Mouse (Mus musculus) heart, embryonic 10.5 days (tissue): Measurements from ENCODE around the gene Efcab12. TPM values are rescaled to one million over a fixed set of nuclear protein-coding genes. Genes with fewer than 3 reads are reported as not detected.
"Not testable (repeated sequence)": the region's sequence is repeated elsewhere in the genome, so short reads cannot be mapped to it uniquely, and the experiment has no call there.

ENCODE experiments used
- DNase-seq: peaks from one replicate; pipeline ENCODE4 v3.0.0-alpha.2; 2017; ENCODE audit warnings: low spot score
- H3K27ac ChIP-seq: fragments of 300-500 bp; sonication (generic); 2 replicates; pipeline ENCODE4 v1.5.1; 2016; ENCODE audit warnings: mild to moderate bottlenecking
- H3K27me3 ChIP-seq: fragments of 300-500 bp; sonication (generic); 2 replicates; pipeline ENCODE4 v1.6.1; 2016; ENCODE audit warnings: mild to moderate bottlenecking; ENCODE audit not compliant: poor library complexity, insufficient read depth, severe bottlenecking
- H3K36me3 ChIP-seq: fragments of 300-500 bp; sonication (generic); 2 replicates; pipeline ENCODE4 v1.6.1; 2016; ENCODE audit warnings: mild to moderate bottlenecking, moderate library complexity
- H3K4me1 ChIP-seq: fragments of 300-500 bp; sonication (generic); 2 replicates; pipeline ENCODE4 v1.6.1; 2016; ENCODE audit warnings: mild to moderate bottlenecking
- H3K4me3 ChIP-seq: fragments of 300-500 bp; sonication (generic); 2 replicates; pipeline ENCODE4 v1.5.1; 2016; ENCODE audit warnings: mild to moderate bottlenecking, moderate library complexity
- H3K9me3 ChIP-seq: fragments of 300-500 bp; sonication (generic); 2 replicates; pipeline ENCODE4 v1.6.1; 2016; ENCODE audit warnings: mild to moderate bottlenecking, moderate library complexity
- WGBS: fragments of 180-500 bp; shearing (Covaris S2); methylation state at CpG from one replicate; pipeline ENCODE4 v1.1.7; 2016; 5-methylcytosine and 5-hydroxymethylcytosine counted together
- polyA plus RNA-seq: library from polyadenylated mRNA; unstranded; fragments of >200 nt; fragmentation: Nextera tagmentation; extraction: Ambion mirVana; gene quantifications from 2 replicates; pipeline ENCODE4 v1.2.1, GENCODE M21; 2016

Gene Efcab12
- 0.46 and 0.74 TPM in 2 replicates for polyA plus RNA-seq

- Histone ChIP-seq H3K4me3 (peak within 1 kb of the TSS; percentile 60), H3K4me1 (peaks cover 20% of the 10 kb centered on the region), H3K9me3 (no peaks in the 10 kb centered on the region), H3K27ac (peak within 1 kb of the TSS; percentile 76), H3K27me3 (no peaks in the 10 kb centered on the region), H3K36me3 (peaks cover 19% of the 10 kb centered on the region)
- peak; percentile 94 for DNase-seq
- 1% methylated on average over 19 of the region's 19 CpGs for WGBS
Measured at GRCm38 (mm10) chr6:115838161-115838597, at the start of gene Efcab12. Gene Efcab12, minus strand, starts transcription at chr6:115838412.

GRCm38 (mm10) chr6:115886894-115887293 is 48.7 kb upstream of the Efcab12 start:
- Histone ChIP-seq H3K27me3 (no peaks in the 10 kb centered on the region), H3K27ac (no peak overlapping the region), H3K9me3 (no peaks in the 10 kb centered on the region), H3K4me1 (peaks cover 18% of the 10 kb centered on the region), H3K4me3 (no peak overlapping the region), H3K36me3 (peaks cover 33% of the 10 kb centered on the region)
- DNase-seq = no peak
- WGBS = 61% methylated on average over 4 of the region's 4 CpGs

DNA sequence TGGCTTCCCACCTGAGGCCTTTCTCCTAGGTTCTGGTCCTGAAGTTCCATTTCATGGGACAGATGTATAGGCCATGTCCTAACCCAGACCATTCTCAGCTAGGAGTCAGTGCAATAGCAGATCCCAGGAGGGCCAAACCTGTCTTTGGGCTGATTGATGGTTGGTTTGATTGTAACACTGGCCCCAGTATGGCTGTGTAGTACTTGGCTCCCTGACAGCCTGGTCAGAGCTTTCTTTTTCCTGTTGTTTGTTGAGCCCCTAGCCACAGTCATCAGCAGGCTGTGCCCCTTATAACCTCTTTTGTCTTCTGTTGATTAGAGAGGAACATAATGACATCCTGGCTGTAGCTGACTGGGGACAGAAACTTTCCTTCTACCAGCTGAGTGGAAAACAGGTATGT is 45.8 kb upstream of the Efcab12 start:
- no peak for DNase-seq
- Histone ChIP-seq H3K36me3 (peaks cover 43% of the 10 kb centered on the region), H3K4me1 (peaks cover 14% of the 10 kb centered on the region; the same call in 1 of the 2 replicates), H3K27ac (0 out of 2 replicates have a peak overlapping the region, but pooled peaks have one; percentile 6), H3K27me3 (no peaks in the 10 kb centered on the region), H3K9me3 (no peaks in the 10 kb centered on the region), H3K4me3 (no peak overlapping the region)

DNA sequence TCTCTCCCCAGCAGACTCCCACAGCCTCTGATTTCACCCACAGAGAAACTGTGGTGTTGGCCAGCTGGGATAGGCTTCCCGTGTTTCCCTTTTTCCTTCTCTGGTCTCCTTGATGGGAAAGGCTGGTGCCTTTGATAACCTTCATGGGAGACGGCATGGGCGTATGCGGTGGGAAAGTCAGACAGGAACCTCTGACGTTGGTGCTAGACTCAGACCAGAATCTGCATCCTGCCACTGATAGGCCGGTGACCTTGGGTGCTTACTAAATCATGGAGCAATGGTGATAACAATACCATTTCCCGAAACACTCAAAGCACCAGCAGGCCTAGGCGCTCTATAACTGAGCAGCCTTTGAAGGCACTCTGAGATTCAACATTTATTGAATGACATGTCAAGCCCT is 42.5 kb upstream of the Efcab12 start:
- Histone ChIP-seq H3K4me1 (peaks cover 23% of the 10 kb centered on the region), H3K4me3 (no peak overlapping the region), H3K36me3 (peaks cover 21% of the 10 kb centered on the region; the same call in 1 of the 2 replicates), H3K27ac (peak overlapping the region; percentile 49; the same call in 1 of the 2 replicates), H3K27me3 (no peaks in the 10 kb centered on the region), H3K9me3 (no peaks in the 10 kb centered on the region)
- DNase-seq = no peak
- 64% methylated on average over 8 of the region's 8 CpGs for WGBS

DNA sequence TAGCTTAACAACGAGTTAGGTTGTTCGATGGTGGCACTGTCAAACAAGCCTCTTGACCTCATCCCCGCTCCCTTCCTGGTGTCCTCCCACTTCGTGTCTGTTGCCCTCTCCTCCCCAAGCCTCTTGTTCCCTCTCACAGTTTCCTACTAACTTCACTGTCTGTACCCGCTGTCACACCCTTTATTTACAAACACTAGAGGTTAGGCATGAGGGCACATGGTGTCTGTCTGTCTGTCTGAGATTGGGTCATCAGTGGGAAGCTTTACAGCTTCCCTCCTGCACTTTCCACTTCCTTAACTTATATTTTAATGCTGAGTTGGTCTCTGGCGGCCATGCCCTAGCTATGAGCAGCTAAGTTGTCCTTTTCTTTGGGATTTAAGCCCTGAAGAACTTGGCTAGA is 41.5 kb upstream of the Efcab12 start:
- no peaks in the 10 kb centered on the region for H3K27me3 ChIP-seq
- H3K4me3 ChIP-seq = no peak overlapping the region
- H3K9me3 ChIP-seq = no peaks in the 10 kb centered on the region
- peaks cover 29% of the 10 kb centered on the region for H3K4me1 ChIP-seq
- DNase-seq = no peak
- H3K27ac ChIP-seq = 0 out of 2 replicates have a peak overlapping the region, but pooled peaks have one; percentile 24
- WGBS = 77% methylated on average over 6 of the region's 6 CpGs
- peaks cover 21% of the 10 kb centered on the region; the same call in 1 of the 2 replicates for H3K36me3 ChIP-seq

DNA sequence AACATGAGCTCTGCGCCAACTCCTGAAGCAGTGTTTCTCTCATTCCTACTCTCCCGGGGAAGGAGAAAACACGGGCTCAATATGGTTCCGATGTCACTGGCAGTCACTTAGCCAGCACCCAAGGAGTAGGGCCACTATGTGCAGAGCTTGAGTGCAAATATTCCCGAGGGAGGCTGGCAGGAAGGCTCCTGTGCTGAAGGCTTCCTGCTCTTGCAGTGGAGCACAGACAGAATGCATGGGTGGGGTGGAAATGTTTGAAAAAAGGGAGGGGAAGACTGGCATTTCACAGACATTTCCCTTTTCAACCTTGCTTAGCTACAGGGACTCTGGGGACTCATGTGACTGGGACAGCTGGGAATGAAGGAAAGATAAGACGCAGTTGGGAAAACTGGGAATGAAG is 40.5 kb upstream of the Efcab12 start:
- H3K9me3 ChIP-seq = no peaks in the 10 kb centered on the region
- peaks cover 21% of the 10 kb centered on the region; the same call in 1 of the 2 replicates for H3K36me3 ChIP-seq
- H3K4me1 ChIP-seq = peaks cover 29% of the 10 kb centered on the region
- H3K27ac ChIP-seq = no peak overlapping the region
- 60% methylated on average over 6 of the region's 6 CpGs for WGBS
- DNase-seq = no peak
- H3K27me3 ChIP-seq = no peaks in the 10 kb centered on the region
- no peak overlapping the region for H3K4me3 ChIP-seq

- no peak for DNase-seq
Measured at GRCm38 (mm10) chr6:115877239-115877638, 39.0 kb upstream of the Efcab12 start.

GRCm38 (mm10) chr6:115871318-115871717 is 33.1 kb upstream of the Efcab12 start:
- not testable (repeated sequence) for H3K4me1 ChIP-seq, H3K36me3 ChIP-seq, DNase-seq, H3K9me3 ChIP-seq, H3K4me3 ChIP-seq, H3K27ac ChIP-seq, H3K27me3 ChIP-seq
- no CpG with 5 or more reads among the region's 3 CpGs for WGBS

More at GRCm38 (mm10) chr6:115877239-115877638, 39.0 kb upstream of the Efcab12 start:
- H3K36me3 ChIP-seq = peaks cover 21% of the 10 kb centered on the region; the same call in 1 of the 2 replicates
- WGBS = 80% methylated on average over 2 of the region's 2 CpGs
- H3K27me3 ChIP-seq = no peaks in the 10 kb centered on the region
- peaks cover 29% of the 10 kb centered on the region for H3K4me1 ChIP-seq
- H3K4me3 ChIP-seq = no peak overlapping the region
- H3K9me3 ChIP-seq = no peaks in the 10 kb centered on the region
- no peak overlapping the region for H3K27ac ChIP-seq

- not testable (repeated sequence) for H3K4me3 ChIP-seq, H3K36me3 ChIP-seq, H3K27ac ChIP-seq, H3K9me3 ChIP-seq, H3K27me3 ChIP-seq, DNase-seq
- WGBS = no CpG with 5 or more reads among the region's 3 CpGs
- peaks cover 21% of the 10 kb centered on the region for H3K4me1 ChIP-seq
Measured at GRCm38 (mm10) chr6:115867157-115867556, 28.9 kb upstream of the Efcab12 start.

- Histone ChIP-seq H3K27ac (no peak overlapping the region), H3K36me3 (0 out of 2 replicates have a peak, but pooled peaks cover 6% of the 10 kb centered on the region), H3K4me1 (peaks cover 27% of the 10 kb centered on the region), H3K4me3 (no peak overlapping the region), H3K27me3 (no peaks in the 10 kb centered on the region), H3K9me3 (no peaks in the 10 kb centered on the region)
- no peak for DNase-seq
- 89% methylated on average over 4 of the region's 4 CpGs for WGBS
Measured at GRCm38 (mm10) chr6:115865246-115865645, 27.0 kb upstream of the Efcab12 start.

DNA sequence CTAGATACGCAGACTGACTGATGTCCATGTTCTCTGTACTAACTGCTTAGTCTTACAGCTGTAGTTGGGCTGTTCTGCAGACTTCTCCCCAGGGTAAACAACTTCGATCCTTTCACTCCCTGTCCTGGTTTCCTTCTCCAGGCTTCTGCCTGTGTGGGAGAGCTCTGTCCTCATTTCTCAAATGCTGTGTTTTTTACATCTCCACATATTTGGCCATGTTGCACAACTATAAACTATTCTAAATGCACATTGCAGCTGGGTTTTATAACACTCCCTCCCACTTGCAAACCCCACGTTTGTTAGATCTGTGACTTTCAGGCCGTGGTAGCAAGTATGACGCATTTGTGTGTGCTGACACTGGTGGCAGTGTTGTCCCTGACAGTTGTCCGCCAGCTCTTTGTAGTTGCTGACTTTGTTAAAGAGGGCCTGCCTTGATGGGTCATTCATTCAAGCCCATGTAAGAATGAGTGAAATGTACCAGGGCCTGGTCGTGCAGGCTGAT is 25.2 kb upstream of the Efcab12 start:
- Histone ChIP-seq H3K36me3 (0 out of 2 replicates have a peak, but pooled peaks cover 6% of the 10 kb centered on the region), H3K4me3 (no peak overlapping the region), H3K9me3 (no peaks in the 10 kb centered on the region), H3K27ac (0 out of 2 replicates have a peak overlapping the region, but pooled peaks have one; percentile 49), H3K4me1 (peaks cover 38% of the 10 kb centered on the region), H3K27me3 (no peaks in the 10 kb centered on the region)
- WGBS = 53% methylated on average over 7 of the region's 7 CpGs
- DNase-seq = no peak

DNA sequence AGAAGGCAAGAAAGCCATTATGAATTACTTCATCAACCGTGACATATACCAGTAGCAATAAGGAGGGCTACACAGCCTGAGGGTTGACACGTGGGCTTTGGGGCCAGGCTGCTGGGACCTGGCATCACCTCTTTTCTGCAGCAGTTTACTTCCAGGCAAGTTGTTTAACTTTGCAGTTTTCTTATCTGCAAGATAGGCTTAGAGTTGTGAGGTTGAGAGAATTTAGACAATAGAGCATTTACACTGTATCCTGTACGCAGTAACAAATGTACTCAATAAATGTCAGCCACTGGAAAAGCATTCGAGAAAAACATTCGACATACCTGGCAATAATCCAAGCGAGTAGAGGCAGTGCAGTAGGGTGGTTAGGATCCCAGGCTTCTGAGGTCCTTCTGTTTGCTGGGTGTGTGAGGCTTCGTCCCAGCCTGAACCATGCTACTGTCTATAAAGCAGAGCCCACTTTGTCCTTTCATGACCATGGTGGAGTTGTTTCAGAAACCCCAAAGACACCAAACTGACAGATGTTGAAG is 21.9 kb upstream of the Efcab12 start:
- H3K4me1 ChIP-seq = peaks cover 59% of the 10 kb centered on the region
- no peak overlapping the region for H3K4me3 ChIP-seq
- H3K36me3 ChIP-seq = 0 out of 2 replicates have a peak, but pooled peaks cover 3% of the 10 kb centered on the region
- H3K9me3 ChIP-seq = no peaks in the 10 kb centered on the region
- H3K27ac ChIP-seq = no peak overlapping the region; the same call in 1 of the 2 replicates
- DNase-seq = no peak
- 63% methylated on average over 7 of the region's 7 CpGs for WGBS
- H3K27me3 ChIP-seq = no peaks in the 10 kb centered on the region

- Histone ChIP-seq H3K4me1 (peaks cover 59% of the 10 kb centered on the region), H3K4me3 (no peak overlapping the region), H3K27ac (no peak overlapping the region), H3K9me3 (no peaks in the 10 kb centered on the region), H3K27me3 (no peaks in the 10 kb centered on the region), H3K36me3 (0 out of 2 replicates have a peak, but pooled peaks cover 3% of the 10 kb centered on the region)
- no peak for DNase-seq
- WGBS = 60% methylated on average over 4 of the region's 4 CpGs
Measured at GRCm38 (mm10) chr6:115859258-115859657, 21.0 kb upstream of the Efcab12 start.
